Mouse (Mus musculus) liver, embryonic 12.5 days (tissue): ENCODE measurements around the gene Acbd4. TPM values are rescaled to one million over a fixed set of nuclear protein-coding genes. Genes with fewer than 3 reads are reported as not detected.

Experiments used
- ATAC-seq: fragments of 200-750 bp; cut with Nextera tagmentation; 2 replicates; pipeline ENCODE4 v1.8.0; 2017; ENCODE audit warnings: moderate number of reproducible peaks, mild to moderate bottlenecking, moderate library complexity
- H3K27ac ChIP-seq: fragments of 300-500 bp; sonication (generic); 2 replicates; pipeline ENCODE4 v1.5.1; 2016; ENCODE audit warnings: mild to moderate bottlenecking
- H3K27me3 ChIP-seq: fragments of 300-500 bp; sonication (generic); replicated peaks from 2 replicates; pipeline ENCODE4 v1.6.1; 2016; ENCODE audit warnings: mild to moderate bottlenecking, moderate library complexity
- H3K36me3 ChIP-seq: fragments of 300-500 bp; sonication (generic); 2 replicates; pipeline ENCODE4 v1.6.1; 2016; ENCODE audit warnings: mild to moderate bottlenecking, moderate library complexity
- H3K4me1 ChIP-seq: fragments of 300-500 bp; sonication (generic); 2 replicates; pipeline ENCODE4 v1.6.1; 2016
- H3K4me2 ChIP-seq: fragments of 300-500 bp; sonication (generic); 2 replicates; pipeline ENCODE4 v1.6.1; 2016; ENCODE audit warnings: mild to moderate bottlenecking, moderate library complexity
- H3K4me3 ChIP-seq: fragments of 300-500 bp; sonication (generic); 2 replicates; pipeline ENCODE4 v1.5.1; 2016; ENCODE audit warnings: mild to moderate bottlenecking, moderate library complexity
- H3K9ac ChIP-seq: fragments of 300-500 bp; sonication (generic); 2 replicates; pipeline ENCODE4 v1.6.1; 2016; ENCODE audit warnings: mild to moderate bottlenecking, moderate library complexity
- H3K9me3 ChIP-seq: fragments of 300-500 bp; sonication (generic); replicated peaks from 2 replicates; pipeline ENCODE4 v1.6.1; 2016; ENCODE audit warnings: mild to moderate bottlenecking, moderate library complexity
- WGBS: fragments of 180-500 bp; shearing (Covaris S2); methylation state at CpG from one replicate; pipeline ENCODE4 v1.1.7; 2016; ENCODE audit not compliant: insufficient replicate concordance; 5-methylcytosine and 5-hydroxymethylcytosine counted together
- polyA plus RNA-seq: library from polyadenylated mRNA; unstranded; fragments of >200 nt; fragmentation: Nextera tagmentation; extraction: Ambion mirVana; gene quantifications from 2 replicates; pipeline ENCODE4 v1.2.1, GENCODE M21; 2016

The Acbd4 gene
- polyA plus RNA-seq, 1 experiment from 2014 or later: 40.6 TPM

GRCm38 (mm10) chr11:103093862-103094833 lies 7.3 kb upstream of the Acbd4 start:
- Histone ChIP-seq H3K4me3 (no peak overlapping the region), H3K9me3 (no peaks in the 10 kb centered on the region), H3K36me3 (no peaks in the 10 kb centered on the region), H3K9ac (no peak overlapping the region), H3K27ac (no peak overlapping the region), H3K4me1 (peaks cover 20% of the 10 kb centered on the region), H3K4me2 (no peak overlapping the region), H3K27me3 (peaks cover 42% of the 10 kb centered on the region)
- no peak for ATAC-seq
- WGBS: 52% methylated on average over 20 of the region's 20 CpGs

- H3K4me1 ChIP-seq: peaks cover 20% of the 10 kb centered on the region
- 68% methylated on average over 9 of the region's 9 CpGs for WGBS
- no peaks in the 10 kb centered on the region for H3K36me3 ChIP-seq
- ATAC-seq: no peak
- H3K4me3 ChIP-seq: no peak overlapping the region
- no peak overlapping the region for H3K9ac ChIP-seq
- H3K27me3 ChIP-seq: peaks cover 52% of the 10 kb centered on the region
- H3K4me2 ChIP-seq: no peak overlapping the region
- H3K9me3 ChIP-seq: no peaks in the 10 kb centered on the region
- H3K27ac ChIP-seq: no peak overlapping the region
Measured at GRCm38 (mm10) chr11:103095107-103095670, 6.3 kb upstream of the Acbd4 start.

- ATAC-seq: no peak
Measured at GRCm38 (mm10) chr11:103095801-103096200, 5.7 kb upstream of the Acbd4 start.

GRCm38 (mm10) chr11:103096979-103097894 lies 4.2 kb upstream of the Acbd4 start:
- H3K27ac ChIP-seq: no peak overlapping the region
- H3K4me1 ChIP-seq: peaks cover 34% of the 10 kb centered on the region
- H3K4me3 ChIP-seq: no peak overlapping the region
- no peaks in the 10 kb centered on the region for H3K9me3 ChIP-seq
- H3K9ac ChIP-seq: no peak overlapping the region
- H3K4me2 ChIP-seq: no peak overlapping the region
- no peaks in the 10 kb centered on the region for H3K36me3 ChIP-seq
- no peak for ATAC-seq
- peaks cover 73% of the 10 kb centered on the region for H3K27me3 ChIP-seq
- WGBS: 30% methylated on average over 22 of the region's 22 CpGs

More at GRCm38 (mm10) chr11:103095801-103096200, 5.7 kb upstream of the Acbd4 start:
- 71% methylated on average over 6 of the region's 6 CpGs for WGBS
- H3K9ac ChIP-seq: no peak overlapping the region
- H3K27ac ChIP-seq: no peak overlapping the region
- no peaks in the 10 kb centered on the region for H3K9me3 ChIP-seq
- peaks cover 20% of the 10 kb centered on the region for H3K4me1 ChIP-seq
- H3K4me2 ChIP-seq: no peak overlapping the region
- H3K27me3 ChIP-seq: peaks cover 59% of the 10 kb centered on the region
- no peaks in the 10 kb centered on the region for H3K36me3 ChIP-seq
- no peak overlapping the region for H3K4me3 ChIP-seq

- ATAC-seq: no peak
- WGBS: 75% methylated on average over 11 of the region's 11 CpGs
- H3K4me1 ChIP-seq: peaks cover 40% of the 10 kb centered on the region
- H3K27ac ChIP-seq: no peak overlapping the region
- no peak overlapping the region for H3K4me3 ChIP-seq
- no peaks in the 10 kb centered on the region for H3K9me3 ChIP-seq
- H3K4me2 ChIP-seq: no peak overlapping the region
- H3K27me3 ChIP-seq: peaks cover 73% of the 10 kb centered on the region
- H3K9ac ChIP-seq: no peak overlapping the region
- H3K36me3 ChIP-seq: no peaks in the 10 kb centered on the region
Measured at GRCm38 (mm10) chr11:103098531-103099190, 2.8 kb upstream of the Acbd4 start.

- Histone ChIP-seq H3K9ac (no peak overlapping the region), H3K9me3 (no peaks in the 10 kb centered on the region), H3K27ac (no peak overlapping the region), H3K4me1 (peaks cover 42% of the 10 kb centered on the region), H3K27me3 (peaks cover 67% of the 10 kb centered on the region), H3K36me3 (no peaks in the 10 kb centered on the region), H3K4me3 (no peak overlapping the region), H3K4me2 (no peak overlapping the region)
- 58% methylated on average over 12 of the region's 12 CpGs for WGBS
- ATAC-seq: no peak
Measured at GRCm38 (mm10) chr11:103099352-103099940, 2.0 kb upstream of the Acbd4 start.

GRCm38 (mm10) chr11:103100361-103100760 lies 1.1 kb upstream of the Acbd4 start:
- peaks cover 48% of the 10 kb centered on the region for H3K4me1 ChIP-seq
- peaks cover 65% of the 10 kb centered on the region for H3K27me3 ChIP-seq
- peaks cover 4% of the 10 kb centered on the region for H3K36me3 ChIP-seq
- H3K4me3 ChIP-seq: no peak overlapping the region
- H3K27ac ChIP-seq: no peak overlapping the region
- H3K9me3 ChIP-seq: no peaks in the 10 kb centered on the region
- no peak overlapping the region for H3K4me2 ChIP-seq
- 47% methylated on average over 8 of the region's 8 CpGs for WGBS
- no peak overlapping the region for H3K9ac ChIP-seq
- ATAC-seq: no peak

GRCm38 (mm10) chr11:103101866-103102501 lies 502 bp downstream of the Acbd4 start:
- no peaks in the 10 kb centered on the region for H3K9me3 ChIP-seq
- peaks cover 63% of the 10 kb centered on the region for H3K4me1 ChIP-seq
- peaks cover 51% of the 10 kb centered on the region for H3K27me3 ChIP-seq
- H3K4me3 ChIP-seq: peak overlapping the region; percentile 67
- H3K36me3 ChIP-seq: peaks cover 20% of the 10 kb centered on the region
- peak overlapping the region; percentile 27; the same call in 1 of the 2 replicates for H3K27ac ChIP-seq
- 3% methylated on average over 30 of the region's 30 CpGs for WGBS
- H3K9ac ChIP-seq: peak overlapping the region; percentile 55
- peak overlapping the region; percentile 75 for H3K4me2 ChIP-seq
- ATAC-seq: no peak

GRCm38 (mm10) chr11:103102725-103103349 lies 1.4 kb downstream of the Acbd4 start:
- peak overlapping the region; percentile 67 for H3K4me3 ChIP-seq
- peaks cover 56% of the 10 kb centered on the region for H3K4me1 ChIP-seq
- H3K9me3 ChIP-seq: no peaks in the 10 kb centered on the region
- peak overlapping the region; percentile 75 for H3K4me2 ChIP-seq
- ATAC-seq: peak; percentile 87
- H3K27ac ChIP-seq: peak overlapping the region; percentile 97
- peaks cover 25% of the 10 kb centered on the region for H3K36me3 ChIP-seq
- peaks cover 43% of the 10 kb centered on the region for H3K27me3 ChIP-seq
- 2% methylated on average over 35 of the region's 35 CpGs for whole genome bisulfite sequencing
- peak overlapping the region; percentile 78 for H3K9ac ChIP-seq

- peaks cover 36% of the 10 kb centered on the region for H3K27me3 ChIP-seq
- H3K4me2 ChIP-seq: peak overlapping the region; percentile 75
- no peak for ATAC-seq
- H3K4me1 ChIP-seq: peaks cover 56% of the 10 kb centered on the region
- peak overlapping the region; percentile 97 for H3K27ac ChIP-seq
- H3K9ac ChIP-seq: peak overlapping the region; percentile 78
- H3K9me3 ChIP-seq: no peaks in the 10 kb centered on the region
- peaks cover 29% of the 10 kb centered on the region for H3K36me3 ChIP-seq
- peak overlapping the region; percentile 67 for H3K4me3 ChIP-seq
- 44% methylated on average over 8 of the region's 8 CpGs for WGBS
Measured at GRCm38 (mm10) chr11:103103621-103104020, 2.1 kb downstream of the Acbd4 start.
